Mouse (Mus musculus): ENCODE data around the gene Zdhhc14. TPM values are rescaled to one million over a fixed set of nuclear protein-coding genes. Genes with fewer than 3 reads are reported as not detected.

Zdhhc14 gene
- polyA plus RNA-seq, 1 experiment from 2014 or later, result 2.2 TPM

GRCm38 (mm10) chr17:5536259-5537094, 44.1 kb downstream of the Zdhhc14 start:
- 73% methylated on average over 10 of the region's 12 CpGs for WGBS
- no peaks in the 10 kb centered on the region for H3K27me3 ChIP-seq
- H3K4me2 ChIP-seq, result no peak overlapping the region
- no peaks in the 10 kb centered on the region for H3K4me1 ChIP-seq (replicated peaks)
- H3K27ac ChIP-seq, result no peak overlapping the region
- no peaks in the 10 kb centered on the region for H3K9me3 ChIP-seq
- H3K36me3 ChIP-seq, result no peaks in the 10 kb centered on the region
- no peak for ATAC-seq (ENCODE audit: insufficient number of reproducible peaks, insufficient read depth, low FRiP score, low TSS enrichment, low read depth)
- no peak overlapping the region for H3K4me3 ChIP-seq (replicated peaks)
- no peak overlapping the region for H3K9ac ChIP-seq (replicated peaks)

GRCm38 (mm10) chr17:5537095-5537575, 44.8 kb downstream of the Zdhhc14 start:
- Histone ChIP-seq H3K9ac (replicated peaks) (no peak overlapping the region), H3K27me3 (no peaks in the 10 kb centered on the region), H3K4me3 (replicated peaks) (no peak overlapping the region), H3K36me3 (no peaks in the 10 kb centered on the region), H3K9me3 (no peaks in the 10 kb centered on the region), H3K4me2 (no peak overlapping the region), H3K27ac (no peak overlapping the region), H3K4me1 (replicated peaks) (no peaks in the 10 kb centered on the region)
- 66% methylated on average over 11 of the region's 11 CpGs for WGBS
- no peak for ATAC-seq (ENCODE audit: insufficient number of reproducible peaks, insufficient read depth, low FRiP score, low TSS enrichment, low read depth)

- 73% methylated on average over 2 of the region's 2 CpGs for WGBS
These were observed 49.8 kb downstream of the Zdhhc14 start for GRCm38 (mm10) chr17:5542177-5542576.

GRCm38 (mm10) chr17:5544065-5544464, 51.7 kb downstream of the Zdhhc14 start:
- no peaks in the 10 kb centered on the region for H3K9me3 ChIP-seq
- H3K27ac ChIP-seq, result no peak overlapping the region
- no peak overlapping the region for H3K9ac ChIP-seq (replicated peaks)
- H3K36me3 ChIP-seq, result no peaks in the 10 kb centered on the region
- no peak overlapping the region for H3K4me3 ChIP-seq (replicated peaks)
- no peak overlapping the region for H3K4me2 ChIP-seq
- H3K27me3 ChIP-seq, result no peaks in the 10 kb centered on the region
- 79% methylated on average over 5 of the region's 5 CpGs for WGBS
- ATAC-seq (ENCODE audit: insufficient number of reproducible peaks, insufficient read depth, low FRiP score, low TSS enrichment, low read depth), result no peak
- H3K4me1 ChIP-seq (replicated peaks), result no peaks in the 10 kb centered on the region

More at GRCm38 (mm10) chr17:5542177-5542576, 49.8 kb downstream of the Zdhhc14 start:
- ATAC-seq (ENCODE audit: insufficient number of reproducible peaks, insufficient read depth, low FRiP score, low TSS enrichment, low read depth), result no peak
- H3K9ac ChIP-seq (replicated peaks), result no peak overlapping the region
- no peaks in the 10 kb centered on the region for H3K4me1 ChIP-seq (replicated peaks)
- no peak overlapping the region for H3K27ac ChIP-seq
- H3K27me3 ChIP-seq, result no peaks in the 10 kb centered on the region
- no peaks in the 10 kb centered on the region for H3K36me3 ChIP-seq
- no peak overlapping the region for H3K4me3 ChIP-seq (replicated peaks)
- H3K4me2 ChIP-seq, result no peak overlapping the region
- H3K9me3 ChIP-seq, result no peaks in the 10 kb centered on the region

- no peak for ATAC-seq (ENCODE audit: insufficient number of reproducible peaks, insufficient read depth, low FRiP score, low TSS enrichment, low read depth)
- WGBS, result 90% methylated on average over 2 of the region's 2 CpGs
- no peak overlapping the region for H3K27ac ChIP-seq
- no peaks in the 10 kb centered on the region for H3K27me3 ChIP-seq
- no peaks in the 10 kb centered on the region for H3K9me3 ChIP-seq
- no peak overlapping the region for H3K9ac ChIP-seq (replicated peaks)
- H3K36me3 ChIP-seq, result no peaks in the 10 kb centered on the region
- no peak overlapping the region for H3K4me3 ChIP-seq (replicated peaks)
- H3K4me2 ChIP-seq, result no peak overlapping the region
- no peaks in the 10 kb centered on the region for H3K4me1 ChIP-seq (replicated peaks)
These were observed 52.7 kb downstream of the Zdhhc14 start for GRCm38 (mm10) chr17:5545065-5545464.

- Histone ChIP-seq H3K27me3 (no peaks in the 10 kb centered on the region), H3K36me3 (no peaks in the 10 kb centered on the region), H3K4me1 (replicated peaks) (no peaks in the 10 kb centered on the region), H3K27ac (no peak overlapping the region), H3K4me2 (no peak overlapping the region), H3K9ac (replicated peaks) (no peak overlapping the region), H3K4me3 (replicated peaks) (no peak overlapping the region), H3K9me3 (no peaks in the 10 kb centered on the region)
- WGBS, result 87% methylated on average over 2 of the region's 2 CpGs
- no peak for ATAC-seq (ENCODE audit: insufficient number of reproducible peaks, insufficient read depth, low FRiP score, low TSS enrichment, low read depth)
These were observed 56.2 kb downstream of the Zdhhc14 start for GRCm38 (mm10) chr17:5548546-5548945.

- no peaks in the 10 kb centered on the region for H3K9me3 ChIP-seq
- H3K27me3 ChIP-seq, result no peaks in the 10 kb centered on the region
- H3K9ac ChIP-seq (replicated peaks), result no peak overlapping the region
- no peak overlapping the region for H3K27ac ChIP-seq
- H3K4me3 ChIP-seq (replicated peaks), result no peak overlapping the region
- WGBS, result 92% methylated on average over 6 of the region's 6 CpGs
- no peak for ATAC-seq (ENCODE audit: insufficient number of reproducible peaks, insufficient read depth, low FRiP score, low TSS enrichment, low read depth)
- H3K36me3 ChIP-seq, result no peaks in the 10 kb centered on the region
- no peak overlapping the region for H3K4me2 ChIP-seq
- H3K4me1 ChIP-seq (replicated peaks), result no peaks in the 10 kb centered on the region
These were observed 57.1 kb downstream of the Zdhhc14 start for GRCm38 (mm10) chr17:5549460-5549859.

GRCm38 (mm10) chr17:5550444-5550843, 58.1 kb downstream of the Zdhhc14 start:
- 92% methylated on average over 10 of the region's 10 CpGs for WGBS
- H3K36me3 ChIP-seq, result no peaks in the 10 kb centered on the region
- H3K9ac ChIP-seq (replicated peaks), result no peak overlapping the region
- ATAC-seq (ENCODE audit: insufficient number of reproducible peaks, insufficient read depth, low FRiP score, low TSS enrichment, low read depth), result no peak
- H3K9me3 ChIP-seq, result no peaks in the 10 kb centered on the region
- no peak overlapping the region for H3K27ac ChIP-seq
- H3K4me3 ChIP-seq (replicated peaks), result no peak overlapping the region
- no peak overlapping the region for H3K4me2 ChIP-seq
- H3K4me1 ChIP-seq (replicated peaks), result no peaks in the 10 kb centered on the region
- H3K27me3 ChIP-seq, result no peaks in the 10 kb centered on the region

- no peaks in the 10 kb centered on the region for H3K9me3 ChIP-seq
- no peak for ATAC-seq (ENCODE audit: insufficient number of reproducible peaks, insufficient read depth, low FRiP score, low TSS enrichment, low read depth)
These were observed 58.8 kb downstream of the Zdhhc14 start for GRCm38 (mm10) chr17:5551136-5551535.

GRCm38 (mm10) chr17:5552036-5552760, 59.8 kb downstream of the Zdhhc14 start:
- no peaks in the 10 kb centered on the region for H3K9me3 ChIP-seq
- H3K4me1 ChIP-seq (replicated peaks), result no peaks in the 10 kb centered on the region
- H3K36me3 ChIP-seq, result no peaks in the 10 kb centered on the region
- H3K4me3 ChIP-seq (replicated peaks), result no peak overlapping the region
- H3K9ac ChIP-seq (replicated peaks), result no peak overlapping the region
- ATAC-seq (ENCODE audit: insufficient number of reproducible peaks, insufficient read depth, low FRiP score, low TSS enrichment, low read depth), result no peak
- no peak overlapping the region for H3K4me2 ChIP-seq
- H3K27ac ChIP-seq, result no peak overlapping the region
- H3K27me3 ChIP-seq, result no peaks in the 10 kb centered on the region
- 76% methylated on average over 14 of the region's 14 CpGs for WGBS

More at GRCm38 (mm10) chr17:5551136-5551535, 58.8 kb downstream of the Zdhhc14 start:
- no peak overlapping the region for H3K4me2 ChIP-seq
- no peak overlapping the region for H3K9ac ChIP-seq (replicated peaks)
- no peaks in the 10 kb centered on the region for H3K4me1 ChIP-seq (replicated peaks)
- no peak overlapping the region for H3K4me3 ChIP-seq (replicated peaks)
- H3K36me3 ChIP-seq, result no peaks in the 10 kb centered on the region
- H3K27me3 ChIP-seq, result no peaks in the 10 kb centered on the region
- H3K27ac ChIP-seq, result no peak overlapping the region
- 85% methylated on average over 3 of the region's 3 CpGs for WGBS

- no peak for ATAC-seq (ENCODE audit: insufficient number of reproducible peaks, insufficient read depth, low FRiP score, low TSS enrichment, low read depth)
These were observed 61.2 kb downstream of the Zdhhc14 start for GRCm38 (mm10) chr17:5553556-5553955.

More at GRCm38 (mm10) chr17:5553556-5553955, 61.2 kb downstream of the Zdhhc14 start:
- no peaks in the 10 kb centered on the region for H3K36me3 ChIP-seq
- no peak overlapping the region for H3K4me3 ChIP-seq (replicated peaks)
- no peaks in the 10 kb centered on the region for H3K27me3 ChIP-seq
- H3K4me2 ChIP-seq, result no peak overlapping the region
- no peak overlapping the region for H3K9ac ChIP-seq (replicated peaks)
- H3K4me1 ChIP-seq (replicated peaks), result no peaks in the 10 kb centered on the region
- no peaks in the 10 kb centered on the region for H3K9me3 ChIP-seq
- H3K27ac ChIP-seq, result no peak overlapping the region
- 89% methylated on average over 5 of the region's 5 CpGs for WGBS

All from limb, embryonic 12.5 days (tissue).